Mouse (Mus musculus) spleen, adult 2 months (tissue): Measurements from ENCODE around the gene Asic2. TPM values are rescaled to one million over a fixed set of nuclear protein-coding genes. Genes with fewer than 3 reads are reported as not detected.

ENCODE experiments used
- DNase-seq, 2 experiments: peaks; one replicate each; pipeline versions ENCODE4 v3.0.0 to v3.0.0-alpha.2; 2012 to 2021; ENCODE audit warnings: low spot score in 2 of 2, low read depth in 1 of 2
- H3K27ac ChIP-seq: fragments of 200-500 bp; 2 replicates; pipeline ENCODE4 v1.5.1; 2012; ENCODE audit warnings: low read length, inconsistent platforms; ENCODE audit not compliant: insufficient read depth
- H3K27me3 ChIP-seq: fragments of 200-500 bp; 2 replicates; pipeline ENCODE4 v1.6.1; 2012; ENCODE audit warnings: mild to moderate bottlenecking, moderate library complexity, low read length, inconsistent platforms; ENCODE audit not compliant: control insufficient read depth, insufficient read depth
- H3K36me3 ChIP-seq: fragments of 200-500 bp; 2 replicates; pipeline ENCODE4 v1.6.1; 2012; ENCODE audit warnings: mild to moderate bottlenecking, low read length, inconsistent platforms; ENCODE audit not compliant: control insufficient read depth, insufficient read depth
- H3K4me1 ChIP-seq: fragments of 200-500 bp; 2 replicates; pipeline ENCODE4 v1.6.1; 2011; ENCODE audit warnings: inconsistent platforms; ENCODE audit not compliant: control insufficient read depth, insufficient read depth, insufficient read length
- H3K4me3 ChIP-seq: fragments of 200-500 bp; 2 replicates; pipeline ENCODE4 v1.5.1; 2011; ENCODE audit warnings: mild to moderate bottlenecking, inconsistent platforms; ENCODE audit not compliant: insufficient read depth, insufficient read length; ENCODE audit errors: extremely low read depth
- CTCF ChIP-seq: fragments of 200-500 bp; IDR thresholded peaks from 2 replicates; pipeline ENCODE4 v1.5.1; 2011; ENCODE audit warnings: mild to moderate bottlenecking, inconsistent platforms; ENCODE audit not compliant: insufficient read depth, insufficient read length, insufficient replicate concordance; ENCODE audit errors: extremely low read depth
- POLR2A ChIP-seq: fragments of 200-500 bp; IDR thresholded peaks from 2 replicates; pipeline ENCODE4 v1.6.1; 2011; ENCODE audit warnings: low read depth, low read length, inconsistent platforms
- WGBS: fragments of 180-500 bp; shearing (Covaris S2); methylation state at CpG from one replicate; pipeline ENCODE4 v1.1.7; 2018; 5-methylcytosine and 5-hydroxymethylcytosine counted together
- polyA plus RNA-seq: library from polyadenylated mRNA; depleted of rRNA; stranded (reverse); fragments of >200 nt; gene quantifications from 2 replicates; pipeline ENCODE4 v1.2.3, GENCODE M21; 2012

Gene Asic2
- polyA plus RNA-seq, 1 experiment: 0.46 TPM

DNA sequence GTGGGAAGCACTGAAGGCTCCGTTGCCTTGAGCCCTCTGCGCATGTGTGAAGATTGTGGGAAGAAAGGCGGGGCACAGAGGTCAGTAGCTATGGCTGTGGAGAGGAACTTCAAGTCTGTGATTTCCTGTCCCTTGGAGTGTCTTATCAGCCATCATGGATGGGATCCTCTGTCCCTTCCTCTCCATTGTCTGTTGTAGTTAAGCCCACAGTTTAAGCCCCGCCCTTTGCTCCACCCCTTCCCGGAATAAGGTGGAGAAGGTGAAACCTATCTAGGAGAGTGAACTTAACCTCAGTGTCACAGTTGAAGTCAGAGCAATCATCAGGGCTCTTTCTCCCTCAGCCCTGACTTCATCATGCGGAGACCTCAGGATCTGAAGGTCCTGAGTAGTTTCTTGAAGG is 347.7 kb downstream of the Asic2 start:
- H3K27ac ChIP-seq: no peak overlapping the region
- WGBS: 66% methylated on average over 6 of the region's 6 CpGs
- H3K27me3 ChIP-seq: no peaks in the 10 kb centered on the region
- TF ChIP-seq CTCF (no peak), POLR2A (no peak)
- no peaks in the 10 kb centered on the region for H3K4me1 ChIP-seq
- no peaks in the 10 kb centered on the region for H3K36me3 ChIP-seq
- no peak overlapping the region for H3K4me3 ChIP-seq
- DNase-seq: no peak

GRCm38 (mm10) chr11:81616437-81616836 is 351.8 kb downstream of the Asic2 start:
- DNase-seq: no peak
- Histone ChIP-seq H3K36me3 (no peaks in the 10 kb centered on the region), H3K27ac (no peak overlapping the region), H3K4me1 (no peaks in the 10 kb centered on the region), H3K4me3 (no peak overlapping the region), H3K27me3 (no peaks in the 10 kb centered on the region)
- TF ChIP-seq POLR2A (no peak), CTCF (no peak)
- WGBS: 84% methylated on average over 8 of the region's 8 CpGs

DNA sequence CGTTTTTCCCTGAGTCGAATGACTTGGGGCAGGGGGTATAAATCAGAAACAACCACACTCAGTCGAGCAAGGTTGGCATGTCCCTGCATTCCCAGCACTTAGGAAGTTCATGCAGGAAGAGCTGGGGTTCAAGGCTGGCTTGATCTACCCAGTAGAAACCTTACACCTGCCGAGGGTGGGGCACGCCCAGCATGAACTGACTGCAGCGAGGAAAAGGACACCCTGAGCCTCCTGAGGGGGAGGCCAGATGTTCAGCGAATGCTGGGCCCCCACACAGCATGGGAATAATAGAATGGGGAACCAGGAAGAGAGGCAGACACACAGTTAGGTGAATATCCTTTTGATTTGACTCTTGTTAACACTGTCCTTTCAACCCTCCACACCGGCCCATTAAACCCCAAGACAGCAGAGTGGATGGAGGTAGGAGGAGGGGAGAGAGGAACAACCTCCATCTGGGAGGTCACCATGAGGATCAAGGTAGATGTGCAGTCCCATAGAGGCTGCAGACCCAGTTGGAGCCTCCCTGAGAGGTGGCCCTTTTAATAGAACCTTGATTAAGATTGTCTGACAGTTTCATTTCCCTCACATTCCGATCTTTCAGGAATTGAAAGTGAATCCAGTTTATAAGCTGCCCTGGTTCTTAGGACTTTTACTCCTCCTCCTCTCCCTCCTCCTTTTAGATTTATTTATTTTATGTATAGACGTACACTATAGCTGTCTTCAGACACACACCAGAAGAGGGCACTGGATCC is 354.2 kb downstream of the Asic2 start:
- DNase-seq: no peak
- Histone ChIP-seq H3K4me1 (no peaks in the 10 kb centered on the region), H3K27me3 (0 out of 2 replicates have a peak, but pooled peaks cover 1% of the 10 kb centered on the region), H3K4me3 (no peak overlapping the region), H3K27ac (no peak overlapping the region), H3K36me3 (no peaks in the 10 kb centered on the region)
- WGBS: 29% methylated on average over 10 of the region's 10 CpGs
- TF ChIP-seq POLR2A: no peak
- TF ChIP-seq CTCF: no peak

DNA sequence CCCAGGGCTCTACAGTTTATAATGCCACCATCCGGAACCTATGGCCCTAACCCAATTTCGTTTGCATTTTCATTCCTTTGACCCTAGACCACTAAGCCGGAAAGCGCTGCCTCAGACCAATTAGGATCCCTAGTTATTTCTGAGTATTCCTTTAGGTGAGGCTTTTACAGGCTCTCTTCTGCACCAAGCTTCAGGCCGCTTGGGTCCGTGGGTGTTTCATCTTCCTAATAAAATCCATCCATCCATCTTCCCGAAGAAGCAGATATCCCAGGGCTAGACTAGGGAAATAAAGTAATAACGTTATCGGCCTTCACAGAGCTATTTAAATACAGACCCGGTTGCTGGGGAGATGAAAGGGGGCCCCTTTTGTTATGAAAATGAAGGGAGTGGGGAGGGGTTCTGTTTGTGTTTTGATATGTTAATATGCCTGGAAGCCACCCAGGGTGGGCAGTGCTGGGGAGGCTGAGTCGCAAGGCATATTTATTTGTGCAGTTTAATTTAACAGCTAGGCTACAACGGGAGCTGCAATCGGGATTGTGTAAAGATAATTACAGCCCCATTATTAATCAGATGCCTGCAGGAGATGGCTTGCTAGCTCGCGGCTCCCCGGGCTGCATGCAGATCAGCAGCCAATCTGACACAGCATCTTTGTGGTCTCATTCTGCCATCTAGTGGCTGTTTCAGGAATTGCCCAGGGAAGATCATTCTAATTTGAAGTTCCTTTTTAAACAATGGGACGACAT is 355.3 kb downstream of the Asic2 start:
- Histone ChIP-seq H3K36me3 (no peaks in the 10 kb centered on the region), H3K27ac (no peak overlapping the region), H3K4me3 (no peak overlapping the region), H3K4me1 (no peaks in the 10 kb centered on the region), H3K27me3 (0 out of 2 replicates have a peak, but pooled peaks cover 1% of the 10 kb centered on the region)
- 10% methylated on average over 17 of the region's 17 CpGs for WGBS
- DNase-seq: peak; percentile 14 to 45
- TF ChIP-seq CTCF (peak; percentile 49; the same call in 1 of the 2 replicates), POLR2A (no peak)

GRCm38 (mm10) chr11:81611948-81612797 is 356.1 kb downstream of the Asic2 start:
- Histone ChIP-seq H3K4me3 (no peak overlapping the region), H3K27me3 (0 out of 2 replicates have a peak, but pooled peaks cover 1% of the 10 kb centered on the region), H3K4me1 (no peaks in the 10 kb centered on the region), H3K27ac (no peak overlapping the region), H3K36me3 (no peaks in the 10 kb centered on the region)
- 19% methylated on average over 20 of the region's 20 CpGs for WGBS
- no peak for DNase-seq
- no peak for TF ChIP-seq POLR2A
- no peak for TF ChIP-seq CTCF

DNA sequence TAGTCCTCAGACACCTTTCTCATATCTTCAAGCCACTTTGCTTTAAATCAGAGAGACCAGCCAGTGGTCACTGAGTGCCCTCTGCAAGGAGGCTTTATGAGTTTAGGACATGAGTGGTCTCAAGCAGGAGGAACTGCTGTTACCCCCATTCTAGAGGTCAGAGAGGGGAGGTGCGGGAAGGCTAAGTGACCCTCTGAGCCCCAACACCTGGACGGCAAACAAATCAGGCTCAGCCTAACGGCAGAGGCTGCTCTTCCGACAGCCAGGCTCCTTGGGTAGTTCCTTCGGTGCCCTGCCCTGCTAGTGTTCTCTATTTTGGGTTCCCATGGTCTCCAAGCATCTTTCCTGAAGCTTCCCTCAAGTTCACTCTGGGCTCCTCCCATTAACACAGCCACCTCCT is 357.8 kb downstream of the Asic2 start:
- Histone ChIP-seq H3K4me3 (no peak overlapping the region), H3K27ac (no peak overlapping the region), H3K36me3 (no peaks in the 10 kb centered on the region), H3K27me3 (0 out of 2 replicates have a peak, but pooled peaks cover 1% of the 10 kb centered on the region), H3K4me1 (no peaks in the 10 kb centered on the region)
- TF ChIP-seq POLR2A (no peak), CTCF (no peak)
- 79% methylated on average over 5 of the region's 5 CpGs for WGBS
- DNase-seq: no peak
